Mouse (Mus musculus) testis, adult 2 months (tissue): ENCODE data around the gene Tor1aip2.

Source experiments
- CTCF ChIP-seq: fragments of 200-500 bp; IDR thresholded peaks from 2 replicates; pipeline ENCODE4 v1.5.1; 2012; ENCODE audit warnings: low read depth, mild to moderate bottlenecking, inconsistent platforms, low read length, moderate library complexity; ENCODE audit not compliant: control insufficient read depth, insufficient read depth, insufficient replicate concordance
- POLR2A ChIP-seq: fragments of 200-500 bp; IDR thresholded peaks from 2 replicates; pipeline ENCODE4 v1.6.1; 2012; ENCODE audit warnings: low read depth, mild to moderate bottlenecking, inconsistent platforms, low read length, moderate library complexity; ENCODE audit not compliant: control insufficient read depth

DNA sequence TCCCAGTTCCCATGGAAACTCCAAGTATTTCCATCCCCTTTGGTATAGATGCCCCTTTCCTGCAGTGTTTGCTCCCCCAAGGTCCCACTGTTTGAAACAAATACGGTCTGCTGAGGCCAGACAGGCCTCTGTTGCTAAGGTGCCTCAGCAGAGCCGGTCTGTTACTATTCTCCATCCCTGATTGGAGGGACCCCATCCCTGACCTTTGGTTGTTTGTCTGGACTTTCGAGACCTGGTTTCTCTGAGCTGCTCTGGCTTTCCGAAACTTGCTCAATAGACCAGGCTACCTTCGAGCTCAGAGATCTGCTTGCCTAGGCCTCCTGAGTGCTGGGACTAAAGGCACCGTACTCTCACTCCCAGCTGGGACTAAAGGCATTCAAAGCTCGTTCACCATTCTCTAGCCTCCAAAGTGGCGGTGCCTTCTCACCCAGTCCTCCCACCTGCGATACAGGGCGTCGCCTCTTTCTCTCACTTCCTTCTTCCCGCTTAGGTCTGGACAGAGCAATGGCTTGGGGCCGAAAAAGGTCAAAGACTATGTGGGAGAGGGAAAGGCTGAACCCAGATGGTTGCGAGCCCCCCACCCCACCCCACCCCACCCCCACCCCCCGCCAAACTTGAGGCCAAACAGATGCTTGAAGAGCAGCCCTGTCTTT is 38.1 kb downstream of the Tor1aip2 start:
- TF ChIP-seq CTCF (no peak), POLR2A (no peak)
